ENCODE assay signal across 9 mouse cellular contexts in the genomic region with DNA sequence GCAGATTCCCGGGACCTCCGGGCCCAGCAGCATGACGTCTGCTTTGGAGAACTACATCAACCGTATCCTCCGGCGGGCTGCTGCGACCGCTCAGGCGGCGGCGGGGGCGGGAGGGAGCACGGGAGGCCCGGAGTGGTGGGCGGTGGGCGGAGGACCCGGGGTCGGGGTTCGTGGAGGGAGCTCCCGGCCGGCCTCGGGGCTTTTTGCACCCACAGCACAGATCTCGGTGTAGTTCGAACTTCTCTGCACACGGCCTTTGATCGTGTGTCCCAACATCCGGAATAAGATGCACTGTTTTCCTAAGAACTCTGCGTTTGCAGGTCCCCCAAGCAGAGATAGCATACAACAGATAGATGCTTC. TPM values are rescaled to one million over a fixed set of nuclear protein-coding genes. Genes with fewer than 3 reads are reported as not detected.
A peak's percentile ranks its signal among the peaks of the same experiment; 100 is the strongest.
DNase-seq lines count a peak whose midpoint lies in the region; ATAC-seq and TF ChIP-seq lines count a peak whose summit lies in the region.
"Had no signal": no experiment of that assay in that cellular context is flagged by ENCODE, and none has a peak within 500 bp of the region (broad histone marks: within the 10 kb centered on the region; RNA-seq: fewer than 3 reads in every experiment).

No protein-coding gene starts in this region.

- WGBS in heart, embryonic 15.5 days: 0% methylated on average over 28 of the region's 28 CpGs
- WGBS in hindbrain, embryonic 11.5 days: under 1% methylated on average over 28 of the region's 28 CpGs
- WGBS in midbrain, embryonic 13.5 days: 1% methylated on average over 27 of the region's 28 CpGs

- CTCF ChIA-PET in Patski (lab: Charles Lee): no interaction called here

- peak overlapping the region; percentile 99 for H3K4me3 ChIP-seq in heart, embryonic 15.5 days
- H3K4me3 ChIP-seq in hindbrain, embryonic 11.5 days (ENCODE audit: low read depth, low read length): peak overlapping the region; percentile 81
- peak overlapping the region; percentile 82 for H3K4me3 ChIP-seq in midbrain, embryonic 13.5 days (replicated peaks)

- TF ChIP-seq CTCF in Patski (IDR thresholded peaks at IDR 0.05): no peak

- peaks cover 13% of the 10 kb centered on the region for H3K36me3 ChIP-seq in heart, embryonic 15.5 days
- H3K36me3 ChIP-seq in hindbrain, embryonic 11.5 days (ENCODE audit: control insufficient read depth, insufficient read depth, low read length): 0 out of 2 replicates have a peak, but pooled peaks cover 2% of the 10 kb centered on the region
- peaks cover 23% of the 10 kb centered on the region for H3K36me3 ChIP-seq in midbrain, embryonic 13.5 days

- H3K9ac ChIP-seq in heart, embryonic 15.5 days: peak overlapping the region; percentile 98
- H3K9ac ChIP-seq in hindbrain, embryonic 11.5 days (ENCODE audit: low read depth, low read length): peak overlapping the region; percentile 96
- H3K9ac ChIP-seq in midbrain, embryonic 13.5 days (replicated peaks): peak overlapping the region; percentile 92

- POLR2A ChIA-PET in Patski (lab: Charles Lee): no interaction called here

- peak overlapping the region; percentile 96 for H3K27ac ChIP-seq in heart, embryonic 15.5 days
- peak overlapping the region; percentile 90 for H3K27ac ChIP-seq in hindbrain, embryonic 11.5 days (ENCODE audit: low read depth, low read length)
- peak overlapping the region; percentile 95 for H3K27ac ChIP-seq in midbrain, embryonic 13.5 days

- no peak; the same call in 1 of the 2 replicates for ATAC-seq in heart, embryonic 15.5 days (replicated peaks; ENCODE audit: insufficient number of reproducible peaks, insufficient read depth, low FRiP score, low read depth)
- peak; percentile 52 for ATAC-seq in Patski
- peak; percentile 89 for ATAC-seq in hindbrain, embryonic 11.5 days (ENCODE audit: low FRiP score)
- ATAC-seq in midbrain, embryonic 13.5 days: peak; percentile 91

- H3K9me3 ChIP-seq in heart, embryonic 15.5 days (replicated peaks): no peaks in the 10 kb centered on the region
- H3K9me3 ChIP-seq in hindbrain, embryonic 11.5 days (ENCODE audit: control insufficient read depth, low read length): no peaks in the 10 kb centered on the region
- no peaks in the 10 kb centered on the region for H3K9me3 ChIP-seq in midbrain, embryonic 13.5 days

- no peak for DNase-seq in heart, adult 18-20 months
- no peak for DNase-seq in Patski (ENCODE audit: low read depth, low spot score)
- DNase-seq in hindbrain, embryonic 11.5 days (ENCODE audit: low spot score): no peak
- no peak for DNase-seq in cerebellum, adult 11 months
- no peak for DNase-seq in layer of hippocampus, adult 11-12 months (ENCODE audit: low spot score)
- no peak for DNase-seq in spleen, adult 18-20 months

- H3K4me1 ChIP-seq in heart, embryonic 15.5 days (replicated peaks): peaks cover 14% of the 10 kb centered on the region
- H3K4me1 ChIP-seq in hindbrain, embryonic 11.5 days (replicated peaks; ENCODE audit: control insufficient read depth, insufficient read depth, low read length): no peaks in the 10 kb centered on the region
- H3K4me1 ChIP-seq in midbrain, embryonic 13.5 days (replicated peaks): peaks cover 27% of the 10 kb centered on the region

- in situ Hi-C loops in Patski (cut with MboI; ENCODE audit: low pct_unique_long_range_greater_than_20kb): no loop called here

- peak overlapping the region; percentile 68 for H3K4me2 ChIP-seq in heart, embryonic 15.5 days
- peak overlapping the region; percentile 54 for H3K4me2 ChIP-seq in hindbrain, embryonic 11.5 days (replicated peaks; ENCODE audit: low read depth, low read length)
- peak overlapping the region; percentile 71 for H3K4me2 ChIP-seq in midbrain, embryonic 13.5 days (replicated peaks)

- H3K27me3 ChIP-seq in heart, embryonic 15.5 days: no peaks in the 10 kb centered on the region
- no peaks in the 10 kb centered on the region for H3K27me3 ChIP-seq in Patski
- no peaks in the 10 kb centered on the region for H3K27me3 ChIP-seq in hindbrain, embryonic 11.5 days (ENCODE audit: control insufficient read depth, insufficient read depth, low read length)
- H3K27me3 ChIP-seq in midbrain, embryonic 13.5 days: no peaks in the 10 kb centered on the region

RNA-seq across cellular contexts. Expression of gene Lsm8, which starts 0.3 kb away (rescaled TPM):
- polyA plus RNA-seq in heart, embryonic 15.5 days (2015; fragmentation: Nextera tagmentation; extraction: Ambion mirVana): 115 and 121 TPM in 2 replicates
- total RNA-seq in heart, adult 18-20 months (2021): 10 to 100 TPM; 21.7 to 21.9 TPM
- polyA plus RNA-seq in Patski (2021): 63.7 TPM
- 189 and 199 TPM in 2 replicates for polyA plus RNA-seq in hindbrain, embryonic 11.5 days (2014; fragmentation: Nextera tagmentation; extraction: Ambion mirVana)
- 172 and 196 TPM in 2 replicates for polyA plus RNA-seq in midbrain, embryonic 13.5 days (2015; fragmentation: Nextera tagmentation; extraction: Ambion mirVana)

RNA-seq across cellular contexts. Expression of gene Ankrd7, which starts 17.4 kb away (rescaled TPM):
- polyA plus RNA-seq in heart, embryonic 15.5 days (2015; fragmentation: Nextera tagmentation; extraction: Ambion mirVana): not detected in 2 replicates
- not detected for total RNA-seq in heart, adult 18-20 months (2021)
- polyA plus RNA-seq in Patski (2021): not detected
- polyA plus RNA-seq in hindbrain, embryonic 11.5 days (2014; fragmentation: Nextera tagmentation; extraction: Ambion mirVana): 0.29 and 0.34 TPM in 2 replicates
- polyA plus RNA-seq in midbrain, embryonic 13.5 days (2015; fragmentation: Nextera tagmentation; extraction: Ambion mirVana): not detected in 2 replicates
- total RNA-seq: layer of hippocampus, postnatal 10 days had no signal
